Mouse (Mus musculus): ENCODE data around the gene Mdm2.

DNA sequence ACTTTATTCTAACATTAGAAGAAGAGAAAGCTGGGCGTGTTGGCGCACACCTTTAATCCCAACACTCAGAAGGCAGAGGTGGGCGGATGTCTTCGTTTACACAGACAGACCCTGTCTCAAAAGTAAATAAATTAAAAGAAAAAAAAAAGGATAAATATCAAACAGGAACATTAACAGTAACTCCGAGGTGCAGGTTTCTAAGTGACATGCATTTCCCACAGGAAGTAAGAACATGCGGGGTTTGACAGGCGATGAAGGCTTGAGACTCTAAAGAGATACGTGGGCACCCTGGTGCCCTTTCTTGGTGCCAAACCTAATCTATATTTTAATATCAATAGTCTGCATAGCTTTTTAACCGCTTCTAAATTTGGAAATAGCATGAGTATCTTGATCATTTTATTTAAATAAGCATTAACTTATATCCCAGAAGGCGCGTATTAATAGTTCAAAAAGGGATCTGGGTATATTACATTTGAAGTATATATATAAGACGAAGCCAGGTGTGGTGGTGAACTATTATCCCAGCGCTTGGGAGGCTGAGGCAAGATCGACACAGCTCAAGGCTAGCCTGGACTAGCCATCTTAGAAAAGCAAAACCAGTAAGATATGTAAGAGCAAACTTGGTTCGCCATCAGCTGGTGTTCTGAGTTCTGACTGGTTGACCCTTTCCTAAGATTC is 25.2 kb downstream of the Mdm2 start:
- no peak for TF ChIP-seq TAL1 (IDR thresholded peaks at IDR 0.05; ENCODE audit: low read length)
- TF ChIP-seq GATA1 (IDR thresholded peaks at IDR 0.05; ENCODE audit: low read length) = no peak

Measured in erythroblast, embryonic 14.5 days (primary cell).